Mouse (Mus musculus) heart, postnatal 14 days (tissue): Measurements from ENCODE around the gene Btbd9. TPM values are rescaled to one million over a fixed set of nuclear protein-coding genes. Genes with fewer than 3 reads are reported as not detected.
A peak's percentile ranks its signal among the peaks of the same experiment; 100 is the strongest.

Experiments used
- DNase-seq, 2 experiments: peaks; one replicate each; pipeline ENCODE4 v3.0.0; 2021 to 2022
- intact Hi-C: fragments of 180-260 bp; cut with DNase I; formaldehyde crosslinking; loops from one replicate; pipeline ENCODE4 v1.15.1; 2025
- total RNA-seq, 2 experiments: library from RNA; stranded (reverse); gene quantifications; 2 replicates each; pipeline ENCODE4 v1.2.3; 2021

Btbd9 gene
- total RNA-seq, 2 experiments from 2014 or later, result 20.9 to 22.4 TPM

- DNase-seq, result no peak
- intact Hi-C loops, result loop anchor here (5.0 kb wide), 1 partner anchor 246 kb away; no protein-coding TSS in a partner anchor
Measured at GRCm38 (mm10) chr17:30363365-30363764, 212.9 kb downstream of the Btbd9 start.

- intact Hi-C loops, result loop anchor here (5.0 kb wide), 1 partner anchor 243 kb away; no protein-coding TSS in a partner anchor
- DNase-seq, result no peak
Measured at GRCm38 (mm10) chr17:30360654-30361053, 215.6 kb downstream of the Btbd9 start.

- peak in 1 of 2 experiments; percentile 12 for DNase-seq
- intact Hi-C loops, result no loop called here
Measured at GRCm38 (mm10) chr17:30359392-30359791, 216.9 kb downstream of the Btbd9 start.

GRCm38 (mm10) chr17:30355431-30355830, 220.9 kb downstream of the Btbd9 start:
- no peak for DNase-seq
- intact Hi-C loops, result no loop called here

- no peak for DNase-seq
- intact Hi-C loops, result loop anchor here (5.0 kb wide), 1 partner anchor 88 kb away; no protein-coding TSS in a partner anchor
Measured at GRCm38 (mm10) chr17:30354381-30354780, 221.9 kb downstream of the Btbd9 start.

DNA sequence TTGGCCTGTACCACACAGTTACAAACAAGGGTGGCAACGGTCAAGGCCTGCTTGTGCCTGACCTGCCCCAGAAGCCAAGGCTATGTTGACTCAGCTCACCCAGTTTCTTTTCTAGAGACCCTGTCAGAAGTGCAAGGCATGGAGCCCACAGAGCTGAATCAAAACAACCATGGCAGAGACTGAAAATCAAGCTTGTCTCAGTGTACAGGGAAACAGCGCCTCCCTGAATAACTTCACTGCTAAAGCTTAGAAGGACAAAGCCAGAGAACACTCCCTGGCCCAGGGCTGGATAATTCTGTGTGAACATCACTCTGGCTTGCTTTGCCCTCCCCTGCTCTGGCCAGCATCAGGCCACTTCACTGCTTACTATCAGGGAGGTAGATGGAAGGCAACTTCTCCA, 228.3 kb downstream of the Btbd9 start:
- no peak for DNase-seq
- intact Hi-C loops, result loop anchor here (10.0 kb wide), 1 partner anchor 373 kb away; the partner anchor contains the start of gene Mdga1

DNA sequence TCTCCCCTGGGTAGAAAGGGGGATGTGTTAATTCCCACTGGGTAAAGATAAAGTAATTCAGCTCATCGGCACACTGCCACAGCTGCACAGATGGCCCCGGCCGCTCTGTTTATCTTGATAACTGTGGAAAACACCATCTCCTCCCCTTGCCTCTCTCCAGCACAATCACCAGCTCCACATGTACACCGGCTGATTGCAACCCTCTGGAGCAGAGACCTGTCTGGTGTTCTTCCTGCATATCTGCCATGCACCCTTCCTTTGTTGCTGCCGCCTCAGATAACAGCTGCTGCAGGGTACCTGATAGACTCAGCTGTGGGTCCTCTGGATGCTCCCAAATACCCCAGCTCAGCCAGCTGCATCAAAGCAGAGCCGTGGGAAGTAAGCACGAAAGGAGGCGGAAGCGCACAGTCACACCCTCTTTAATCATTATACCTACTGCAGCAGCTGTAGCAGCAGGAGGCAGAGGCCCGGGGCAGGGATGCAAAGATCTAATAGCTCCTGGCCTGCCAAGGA, 229.1 kb downstream of the Btbd9 start:
- intact Hi-C loops, result loop anchor here (10.0 kb wide), 1 partner anchor 372 kb away; the partner anchor contains the start of gene Mdga1
- DNase-seq, result no peak

- intact Hi-C loops, result loop anchor here (10.0 kb wide), 1 partner anchor 370 kb away; the partner anchor contains the start of gene Mdga1
- no peak for DNase-seq
Measured at GRCm38 (mm10) chr17:30345008-30345407, 231.3 kb downstream of the Btbd9 start.

GRCm38 (mm10) chr17:30343701-30344473, 232.4 kb downstream of the Btbd9 start:
- DNase-seq, result peak in 1 of 2 experiments; percentile 13
- intact Hi-C loops, result loop anchor here (10.0 kb wide), 1 partner anchor 369 kb away; the partner anchor contains the start of gene Mdga1

GRCm38 (mm10) chr17:30341556-30341955, 234.7 kb downstream of the Btbd9 start:
- DNase-seq, result no peak
- intact Hi-C loops, result loop anchor here (10.0 kb wide), 1 partner anchor 367 kb away; the partner anchor contains the start of gene Mdga1

DNA sequence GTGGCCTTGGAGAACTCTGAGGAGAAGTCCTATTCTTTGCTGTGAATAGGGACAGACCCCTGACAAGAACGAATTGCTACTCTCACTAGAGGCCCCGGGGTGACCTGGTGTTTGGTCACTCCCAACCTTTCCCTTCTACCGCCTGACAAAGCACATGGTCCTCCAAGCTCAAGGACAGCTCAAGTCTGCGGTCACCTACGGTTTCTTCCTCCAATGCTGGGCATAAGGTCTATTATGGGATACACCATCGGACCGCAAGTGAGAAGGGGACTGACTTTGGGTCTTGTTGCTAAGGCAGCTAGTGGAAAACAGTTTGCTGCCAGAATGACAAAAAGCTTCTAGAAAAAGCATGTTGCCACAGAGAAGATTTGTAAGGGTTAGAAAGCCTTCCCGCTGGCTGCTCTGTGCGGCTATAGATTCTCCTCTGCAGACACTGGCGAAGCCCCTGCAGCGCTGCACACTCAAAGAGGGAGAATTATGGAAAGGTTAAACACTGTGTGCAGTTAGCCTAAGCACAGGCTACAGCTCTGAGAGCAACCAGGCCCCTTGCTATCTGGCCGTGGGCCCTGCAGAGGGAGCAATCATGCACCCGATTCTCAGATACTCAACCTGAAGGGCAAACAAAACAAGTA, 235.7 kb downstream of the Btbd9 start:
- DNase-seq, result no peak
- intact Hi-C loops, result loop anchor here (10.0 kb wide), 1 partner anchor 366 kb away; the partner anchor contains the start of gene Mdga1

- intact Hi-C loops, result no loop called here
- no peak for DNase-seq
Measured at GRCm38 (mm10) chr17:30339317-30339716, 237.0 kb downstream of the Btbd9 start.

DNA sequence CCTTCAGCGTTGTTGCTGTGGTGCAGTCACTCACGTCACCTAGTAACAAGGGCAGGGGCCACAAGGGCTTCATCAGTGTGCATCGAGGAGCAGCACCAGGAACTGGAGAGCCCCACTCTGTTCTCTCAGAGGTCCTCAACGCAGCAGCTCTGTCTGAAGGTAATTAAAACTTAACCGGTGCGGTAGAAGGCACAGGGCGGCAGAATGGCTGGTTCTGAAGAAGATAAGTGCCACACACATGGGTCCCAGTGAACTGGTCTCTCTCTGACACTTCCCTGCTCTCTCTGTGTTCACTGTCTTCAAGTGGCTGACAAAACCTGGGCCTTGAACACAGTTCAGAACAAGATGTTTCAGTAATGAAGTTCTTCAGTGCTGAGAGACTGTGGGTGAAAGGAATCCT, 239.5 kb downstream of the Btbd9 start:
- intact Hi-C loops, result no loop called here
- no peak for DNase-seq

DNA sequence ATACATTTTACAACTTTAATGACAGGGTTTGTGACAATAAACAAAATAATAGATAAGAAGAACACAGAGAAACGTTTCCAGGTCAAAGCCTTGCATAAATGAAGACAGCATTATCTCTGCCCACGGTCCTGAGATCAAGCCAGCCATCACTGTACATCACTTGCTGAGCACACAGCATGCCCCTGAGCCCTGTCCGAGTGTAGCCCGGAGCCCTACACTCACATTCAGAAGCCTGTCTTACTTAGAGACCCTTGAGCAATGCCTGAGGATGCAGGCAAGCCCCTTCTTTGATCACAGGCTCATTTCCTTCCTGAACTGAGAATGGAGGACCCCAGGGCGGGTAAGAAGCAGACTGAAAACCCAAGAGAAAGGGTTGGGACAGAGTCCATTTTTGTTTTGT, 240.0 kb downstream of the Btbd9 start:
- DNase-seq, result no peak
- intact Hi-C loops, result no loop called here

DNA sequence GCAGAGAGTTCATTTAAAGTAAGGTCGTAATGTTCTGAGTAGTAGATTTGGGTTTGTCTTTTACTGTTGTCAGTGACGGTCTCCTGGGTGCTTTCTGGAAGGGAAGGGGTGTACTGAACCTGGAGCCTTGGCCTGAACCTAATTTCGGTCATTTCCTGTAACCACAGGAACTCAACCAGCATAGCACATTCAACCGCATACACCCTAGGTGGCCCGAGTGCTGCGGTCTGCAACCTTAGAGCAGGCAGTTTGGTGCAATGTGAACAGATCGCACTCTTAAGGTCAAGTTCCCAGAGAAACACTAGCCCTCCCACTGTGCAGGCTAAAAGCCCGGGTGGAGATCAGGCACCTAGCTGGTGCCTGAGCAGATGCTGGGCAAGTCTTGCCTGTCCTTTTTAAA, 240.5 kb downstream of the Btbd9 start:
- DNase-seq, result no peak
- intact Hi-C loops, result no loop called here

DNA sequence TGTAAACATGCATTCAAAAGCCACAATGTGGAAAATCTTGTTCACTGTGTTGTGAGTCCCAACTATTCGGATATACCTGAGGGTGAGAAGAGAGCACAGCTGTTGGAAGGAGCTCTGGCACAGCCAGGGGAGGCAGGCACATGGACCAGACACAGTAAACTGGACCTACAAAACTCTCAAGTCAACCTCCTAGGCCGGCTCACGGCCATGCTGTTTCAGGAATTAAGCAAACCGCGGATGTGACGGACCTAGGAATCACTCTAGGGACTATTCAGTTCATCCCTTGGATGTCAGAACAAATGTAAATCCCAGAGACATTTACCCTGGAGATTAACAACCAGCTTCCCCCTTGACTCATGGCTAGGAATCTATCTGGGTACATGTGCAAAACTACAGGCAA, 242.0 kb downstream of the Btbd9 start:
- no peak for DNase-seq
- intact Hi-C loops, result no loop called here

GRCm38 (mm10) chr17:30333136-30333535, 243.2 kb downstream of the Btbd9 start:
- intact Hi-C loops, result no loop called here
- DNase-seq, result no peak

- intact Hi-C loops, result no loop called here
- no peak for DNase-seq
Measured at GRCm38 (mm10) chr17:30331380-30331779, 244.9 kb downstream of the Btbd9 start.

DNA sequence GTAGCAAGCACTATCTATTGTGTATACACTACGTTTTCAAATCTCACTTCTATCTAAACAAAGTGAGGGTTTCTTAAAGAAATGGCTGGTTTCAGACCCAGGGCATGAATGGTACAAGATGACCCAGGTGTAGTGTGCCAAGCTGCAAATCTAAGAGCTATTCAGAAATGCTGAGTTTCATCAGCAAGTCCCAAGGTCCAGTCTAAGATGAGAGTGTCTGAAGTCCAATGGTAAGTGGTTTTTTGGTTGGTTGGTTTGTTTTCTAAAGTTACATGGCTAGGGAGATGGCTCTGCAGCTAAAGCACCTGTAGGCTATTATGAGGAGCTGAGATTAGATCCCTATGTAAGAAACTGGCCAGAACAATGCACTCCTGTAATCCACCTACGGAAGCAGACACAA, 246.8 kb downstream of the Btbd9 start:
- DNase-seq, result no peak
- intact Hi-C loops, result no loop called here

GRCm38 (mm10) chr17:30328924-30329323, 247.4 kb downstream of the Btbd9 start:
- intact Hi-C loops, result no loop called here
- no peak for DNase-seq

DNA sequence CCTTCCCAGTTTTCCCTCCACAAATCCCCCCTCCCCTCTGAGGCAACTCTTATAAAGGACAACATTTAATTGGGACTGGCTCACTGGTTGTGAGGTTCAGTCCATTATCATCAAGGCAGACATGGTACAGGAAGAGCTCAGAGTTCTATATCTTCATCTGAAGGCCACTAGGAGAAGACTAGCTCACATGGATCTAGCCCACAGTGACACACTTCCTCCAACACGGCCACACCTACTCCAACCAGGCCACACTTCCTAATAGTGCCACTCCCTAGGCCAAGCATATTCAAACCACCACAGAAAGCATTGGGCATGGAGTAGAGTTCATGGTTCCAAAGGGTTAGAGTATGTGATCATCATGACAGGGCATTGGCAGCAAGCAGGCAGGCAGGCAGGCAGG, 249.4 kb downstream of the Btbd9 start:
- no peak for DNase-seq
- intact Hi-C loops, result no loop called here
